Mouse (Mus musculus): ENCODE data around the gene Cyp1a1.
"Not testable (repeated sequence)": the region's sequence is repeated elsewhere in the genome, so short reads cannot be mapped to it uniquely, and the experiment has no call there.

The Cyp1a1 gene

DNA sequence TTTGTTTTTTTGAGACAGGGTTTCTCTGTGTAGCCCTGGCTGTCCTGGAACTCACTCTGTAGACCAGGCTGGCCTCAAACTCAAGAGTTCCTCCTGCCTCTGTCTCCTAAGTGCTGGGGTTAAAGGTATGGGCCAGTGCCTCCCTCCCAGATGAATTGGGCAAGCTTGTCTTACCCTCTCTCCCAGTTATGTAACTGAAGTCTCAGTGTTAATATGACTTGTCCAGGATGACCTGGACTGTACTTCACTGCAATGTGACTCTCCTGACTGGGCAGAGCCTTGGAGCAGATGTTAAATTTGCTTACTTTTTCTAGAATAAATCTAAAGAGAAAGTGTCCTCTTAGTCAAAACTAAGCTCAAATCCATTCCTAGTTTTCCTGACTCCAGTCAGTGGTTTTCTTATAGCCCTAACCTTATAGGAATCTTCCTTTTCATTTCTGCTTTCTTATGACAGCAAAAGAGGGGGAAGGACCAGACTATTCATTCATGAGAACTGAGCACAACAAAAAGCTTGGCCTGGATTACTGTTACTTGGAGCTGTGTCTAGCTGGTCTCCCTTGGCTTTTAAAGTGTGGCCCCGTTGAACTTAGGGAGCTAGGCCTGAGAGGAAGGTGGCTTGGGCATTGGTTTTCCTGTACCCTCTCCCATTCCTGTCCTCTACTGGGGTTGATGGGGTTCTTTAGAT lies 10.9 kb downstream of the Cyp1a1 start:
- no peak for DNase-seq (ENCODE audit: low read depth, low spot score)

GRCm38 (mm10) chr9:57706496-57706895 lies 18.8 kb downstream of the Cyp1a1 start:
- DNase-seq (ENCODE audit: low read depth, low spot score), result no peak

- peak; percentile 93 for DNase-seq (ENCODE audit: low read depth, low spot score)
These were observed 20.5 kb downstream of the Cyp1a1 start, which contains the start of gene Edc3 for GRCm38 (mm10) chr9:57708068-57708719. Edc3 (plus strand) TSS chr9:57708540.

DNA sequence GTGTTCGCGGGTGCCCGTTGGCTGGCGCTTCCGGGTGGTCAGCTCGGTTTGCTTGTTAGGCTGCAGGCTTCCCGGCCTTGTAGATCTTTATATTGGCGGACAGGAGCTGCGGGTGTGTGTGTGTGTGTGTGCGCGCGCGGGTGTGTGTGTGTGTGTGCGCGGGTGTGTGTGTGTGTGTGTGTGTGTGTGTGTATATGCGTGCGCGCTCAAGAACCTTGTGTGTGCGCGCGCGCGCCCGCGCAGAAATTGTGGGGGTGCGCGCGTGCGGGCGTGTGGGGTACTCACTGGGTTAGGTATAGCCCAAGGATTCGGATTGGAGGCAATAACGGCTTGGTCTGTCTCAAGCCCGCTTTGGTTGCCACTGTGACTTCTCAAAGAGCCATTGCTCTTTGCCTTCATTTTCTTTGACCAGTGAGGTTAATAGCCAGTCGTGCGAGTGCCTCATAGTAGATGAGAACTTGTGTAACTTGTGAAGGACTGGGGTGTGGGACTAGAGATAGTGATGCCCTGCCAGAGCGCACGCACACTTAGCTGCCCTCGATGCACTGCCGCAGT lies 21.1 kb downstream of the Cyp1a1 start:
- DNase-seq (ENCODE audit: low read depth, low spot score), result peak; percentile 59

DNA sequence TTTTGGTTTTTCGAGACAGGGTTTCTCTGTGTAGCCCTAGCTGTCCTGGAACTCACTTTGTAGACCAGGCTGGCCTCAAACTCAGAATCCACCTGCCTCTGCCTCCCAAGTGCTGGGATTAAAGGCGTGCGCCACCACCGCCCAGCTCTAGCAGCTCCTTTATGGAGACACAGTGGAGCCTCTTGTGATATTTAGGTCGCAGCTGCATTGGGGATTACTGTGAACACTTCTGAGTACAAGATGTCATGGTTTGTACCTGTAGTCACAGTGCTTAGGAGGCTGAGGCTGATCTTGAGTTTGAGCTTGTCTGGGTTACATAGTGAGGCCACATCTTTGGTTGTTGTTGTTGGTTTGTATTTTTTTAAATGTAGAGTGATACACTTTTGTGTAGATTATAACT lies 22.5 kb downstream of the Cyp1a1 start:
- not testable (repeated sequence) for DNase-seq (ENCODE audit: low read depth, low spot score)

DNA sequence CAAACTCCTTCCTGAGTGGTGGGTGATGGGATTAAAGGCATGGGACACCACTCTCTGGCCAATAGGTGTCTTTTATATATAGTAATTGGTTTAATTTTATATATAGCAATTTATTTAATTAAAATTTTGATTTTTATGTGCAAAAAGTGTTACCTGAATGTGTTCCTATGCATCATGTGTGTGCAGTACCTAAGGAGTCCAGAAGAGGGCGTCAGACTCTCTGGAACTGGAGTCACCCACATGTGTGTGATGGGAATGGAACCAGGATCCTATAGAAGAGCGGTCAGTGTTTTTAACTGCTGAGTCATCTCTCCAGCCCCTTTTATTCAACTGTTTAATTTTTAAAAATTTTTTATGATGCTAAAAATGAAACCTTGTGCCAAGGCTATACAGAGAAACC lies 24.5 kb downstream of the Cyp1a1 start:
- peak; percentile 45 for DNase-seq (ENCODE audit: low read depth, low spot score)

GRCm38 (mm10) chr9:57718408-57718807 lies 30.7 kb downstream of the Cyp1a1 start:
- DNase-seq (ENCODE audit: low read depth, low spot score), result no peak

DNA sequence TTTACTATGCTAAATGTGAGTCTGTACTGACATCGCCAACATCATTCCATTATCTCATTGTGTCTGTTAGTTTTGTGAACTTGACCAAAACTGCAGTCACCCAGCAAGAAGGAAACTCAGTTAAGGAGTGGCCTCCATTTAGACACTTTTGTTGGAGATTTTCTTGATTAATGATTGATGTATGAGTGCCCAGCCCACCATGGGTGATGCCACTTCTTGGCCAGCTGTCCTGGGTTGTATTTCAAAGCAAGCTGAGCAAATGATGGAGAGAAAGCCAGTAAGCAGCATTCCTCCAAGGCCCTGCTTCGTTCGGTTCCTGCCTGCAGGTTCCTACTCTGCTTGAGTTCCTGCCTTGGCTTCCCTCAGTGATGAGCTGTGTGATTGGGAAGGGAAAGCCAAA lies 33.0 kb downstream of the Cyp1a1 start:
- no peak for DNase-seq (ENCODE audit: low read depth, low spot score)

DNA sequence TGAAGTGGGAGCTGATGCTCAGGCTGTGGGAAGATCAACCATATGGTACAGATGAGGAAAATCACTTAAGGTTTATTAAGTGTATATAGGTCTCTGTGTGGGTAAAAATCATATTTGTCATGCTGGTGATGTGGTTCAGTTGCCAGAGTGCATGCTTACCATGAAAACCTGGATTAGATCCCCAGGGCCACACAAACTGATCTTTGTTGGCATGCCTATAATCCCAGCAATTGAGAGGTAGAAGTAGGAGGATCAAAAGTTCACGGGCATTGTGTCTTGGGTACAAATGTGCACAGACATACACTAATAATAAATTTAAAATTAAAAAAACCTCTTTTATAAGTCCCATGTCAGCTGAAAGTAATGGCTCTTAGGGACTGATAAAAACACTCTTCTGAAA lies 34.6 kb downstream of the Cyp1a1 start:
- no peak for DNase-seq (ENCODE audit: low read depth, low spot score)

GRCm38 (mm10) chr9:57723315-57723715 lies 35.6 kb downstream of the Cyp1a1 start:
- DNase-seq (ENCODE audit: low read depth, low spot score), result no peak

DNA sequence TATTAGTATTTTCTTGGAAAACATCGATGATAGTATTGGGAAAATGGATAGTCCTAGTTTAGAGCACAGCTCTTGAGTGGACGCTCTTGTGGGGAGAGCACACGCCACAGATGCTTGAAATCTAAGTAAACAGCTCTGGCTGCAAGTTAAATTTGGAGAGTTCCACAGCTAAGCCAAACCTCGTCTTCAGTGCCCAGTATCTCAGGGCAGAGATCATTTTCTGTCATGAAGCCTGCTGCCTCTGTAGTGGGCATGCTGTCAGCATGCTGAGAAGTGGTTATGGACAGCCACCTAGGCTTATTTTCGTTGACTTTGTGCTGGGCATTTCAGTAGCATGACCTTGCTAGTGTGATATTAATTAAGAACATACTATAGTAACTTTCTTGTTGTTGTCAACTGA lies 36.1 kb downstream of the Cyp1a1 start:
- DNase-seq (ENCODE audit: low read depth, low spot score), result no peak

DNA sequence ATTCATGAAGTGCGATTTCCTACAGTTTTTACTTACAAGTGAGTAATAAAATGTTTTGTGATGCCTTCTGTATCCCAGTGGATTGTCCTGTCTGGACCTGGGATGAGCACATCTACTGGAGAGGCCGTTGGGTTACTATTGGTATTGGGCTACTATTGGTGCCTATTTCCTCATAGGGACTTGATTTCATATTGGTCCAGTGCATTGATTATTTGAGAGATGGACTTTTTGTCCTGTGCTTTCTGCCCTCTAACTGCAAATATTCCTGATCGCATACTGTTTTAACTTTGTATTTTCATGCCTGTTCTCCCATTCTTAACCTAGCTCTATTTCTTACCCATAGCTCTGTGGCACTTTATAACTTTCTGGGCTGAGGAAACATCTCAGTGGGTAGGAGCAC lies 37.0 kb downstream of the Cyp1a1 start:
- no peak for DNase-seq (ENCODE audit: low read depth, low spot score)

DNA sequence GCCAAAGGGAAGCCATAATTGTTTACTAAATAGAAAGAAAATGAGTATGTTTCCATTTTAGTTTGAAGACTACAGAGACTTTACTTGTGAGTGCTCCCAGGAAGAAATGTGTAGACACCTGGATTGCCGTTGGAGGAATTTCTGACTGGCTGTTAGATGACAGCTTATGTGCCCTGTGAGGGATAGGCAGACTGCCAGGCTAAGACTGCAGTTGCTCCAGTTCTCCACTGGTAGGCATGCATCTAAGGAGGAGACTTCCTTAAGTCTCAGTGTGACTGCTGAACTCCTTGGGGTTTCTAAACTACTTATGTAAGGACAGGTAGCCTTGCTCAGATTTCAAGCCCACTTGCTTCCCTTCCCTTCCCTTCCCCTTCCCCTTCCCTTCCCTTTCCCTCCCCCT lies 40.6 kb downstream of the Cyp1a1 start:
- peak; percentile 21 for DNase-seq (ENCODE audit: low read depth, low spot score)

GRCm38 (mm10) chr9:57733606-57734005 lies 45.9 kb downstream of the Cyp1a1 start:
- DNase-seq (ENCODE audit: low read depth, low spot score), result no peak

- no peak for DNase-seq (ENCODE audit: low read depth, low spot score)
These were observed 52.1 kb downstream of the Cyp1a1 start for GRCm38 (mm10) chr9:57739863-57740262.

- DNase-seq (ENCODE audit: low read depth, low spot score), result peak; percentile 86
These were observed 56.8 kb downstream of the Cyp1a1 start for GRCm38 (mm10) chr9:57744462-57745091.

DNA sequence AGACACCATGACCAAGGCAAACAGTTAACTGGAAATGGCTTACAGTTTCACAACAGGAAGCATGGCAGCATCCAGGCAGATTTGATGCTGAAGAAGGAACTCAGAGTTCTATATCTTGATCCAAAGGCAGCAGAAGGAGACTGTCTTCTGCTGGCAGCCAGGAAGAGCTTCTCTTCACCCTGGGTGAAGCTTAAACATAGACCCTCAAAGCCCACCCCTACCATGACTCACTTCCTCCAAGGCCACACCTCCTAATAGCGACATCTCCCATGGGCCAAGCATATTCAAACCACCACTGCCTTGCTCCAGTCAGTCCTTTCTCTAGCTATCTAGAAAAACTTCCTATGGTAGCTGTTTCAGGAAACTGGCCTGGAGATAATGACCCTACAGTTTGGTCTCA lies 59.3 kb downstream of the Cyp1a1 start:
- DNase-seq (ENCODE audit: low read depth, low spot score), result no peak

DNA sequence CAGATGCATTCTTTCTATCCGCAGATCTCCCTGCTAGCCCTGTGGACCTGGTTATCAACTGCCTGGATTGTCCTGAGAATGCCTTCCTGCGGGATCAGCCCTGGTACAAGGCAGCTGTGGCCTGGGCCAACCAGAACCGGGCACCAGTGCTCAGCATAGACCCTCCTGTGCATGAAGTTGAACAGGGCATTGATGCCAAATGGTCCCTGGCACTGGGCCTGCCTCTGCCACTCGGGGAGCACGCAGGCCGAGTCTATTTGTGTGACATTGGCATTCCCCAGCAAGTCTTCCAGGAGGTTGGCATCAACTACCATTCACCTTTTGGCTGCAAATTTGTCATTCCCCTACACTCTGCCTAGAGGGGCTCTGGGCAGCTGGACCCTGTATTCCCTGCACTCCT lies 60.4 kb downstream of the Cyp1a1 start:
- no peak for DNase-seq (ENCODE audit: low read depth, low spot score)

DNA sequence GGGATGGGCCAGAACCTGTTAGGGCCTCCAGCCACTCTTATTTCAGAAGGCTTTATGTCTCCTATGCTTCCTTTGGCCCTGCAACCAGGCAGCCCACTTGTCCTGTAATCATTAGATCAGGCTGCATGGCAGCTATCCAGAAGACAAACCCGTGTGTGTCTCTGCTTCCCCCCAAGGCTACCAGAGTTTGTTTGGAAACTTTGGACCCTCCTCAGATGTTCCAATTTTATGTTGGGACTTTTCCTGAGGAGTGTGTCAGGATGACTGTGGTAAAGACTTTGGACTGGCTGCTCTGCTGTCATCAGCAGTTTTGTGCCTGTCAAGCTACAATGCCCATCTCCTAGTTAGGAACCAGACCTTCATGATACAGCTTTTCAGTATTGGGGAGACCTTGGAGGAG lies 61.1 kb downstream of the Cyp1a1 start:
- DNase-seq (ENCODE audit: low read depth, low spot score), result no peak

DNA sequence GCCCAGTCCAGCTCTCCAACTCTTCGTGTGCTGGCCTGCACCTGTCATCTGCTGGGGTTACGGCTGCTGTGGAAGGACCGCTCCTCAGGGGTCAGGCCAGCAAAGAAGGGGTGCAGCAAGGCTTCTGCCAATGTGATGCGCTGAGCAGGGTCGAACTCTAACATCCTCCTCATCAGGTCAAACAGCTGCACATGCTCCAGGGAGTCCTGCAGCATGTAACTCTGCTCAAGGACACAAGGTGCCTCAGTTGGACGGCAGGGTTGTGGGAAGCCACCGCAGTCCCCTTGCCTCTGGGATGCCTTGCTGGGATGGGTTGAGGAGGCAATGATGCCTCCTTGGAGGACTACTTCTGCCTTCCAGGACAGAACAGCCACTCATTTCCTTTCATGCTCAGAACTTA lies 63.2 kb downstream of the Cyp1a1 start:
- DNase-seq (ENCODE audit: low read depth, low spot score), result no peak
